Mouse (Mus musculus): ENCODE results near the gene Henmt1.

Gene Henmt1

DNA sequence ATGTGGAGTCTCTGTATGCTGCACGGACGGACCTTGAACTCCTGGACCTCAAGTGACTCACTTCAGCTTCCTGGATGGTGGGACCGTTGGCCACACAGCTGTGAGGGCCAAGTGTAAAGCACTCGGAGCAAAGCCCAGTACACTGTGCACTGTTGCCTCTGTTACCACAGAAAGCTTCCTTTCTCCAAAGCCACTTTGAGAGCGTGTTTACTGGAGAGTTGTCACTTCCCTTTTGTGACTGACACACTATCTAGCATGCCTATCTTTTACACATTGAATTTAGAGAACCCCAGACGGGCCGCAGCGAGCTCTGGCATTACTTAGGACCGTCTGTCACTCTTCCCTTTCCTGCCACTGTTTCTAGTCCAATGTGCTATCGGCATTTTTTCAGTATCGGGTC is 57.6 kb downstream of the Henmt1 start:
- no peak for DNase-seq (ENCODE audit: low read depth, low spot score)

DNA sequence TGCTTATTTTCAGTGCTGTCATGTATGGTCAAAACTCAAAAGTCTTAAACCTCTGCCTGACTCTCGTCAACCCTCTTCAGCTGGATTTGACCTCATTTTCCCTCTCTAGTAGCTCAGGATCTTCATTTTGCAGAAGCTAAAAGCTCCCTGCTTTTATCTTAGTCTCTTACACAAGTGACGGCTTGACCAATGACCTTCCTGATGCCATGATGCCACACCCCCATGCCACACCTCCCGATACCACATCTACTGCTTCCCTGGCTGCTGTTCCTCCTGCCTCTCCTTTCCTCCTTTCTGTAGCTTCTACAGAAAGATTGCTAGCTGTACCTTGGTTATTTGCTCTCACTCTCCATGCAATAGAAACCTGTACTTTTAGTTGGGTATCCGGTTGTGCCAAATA is 58.1 kb downstream of the Henmt1 start:
- no peak for DNase-seq (ENCODE audit: low read depth, low spot score)

DNA sequence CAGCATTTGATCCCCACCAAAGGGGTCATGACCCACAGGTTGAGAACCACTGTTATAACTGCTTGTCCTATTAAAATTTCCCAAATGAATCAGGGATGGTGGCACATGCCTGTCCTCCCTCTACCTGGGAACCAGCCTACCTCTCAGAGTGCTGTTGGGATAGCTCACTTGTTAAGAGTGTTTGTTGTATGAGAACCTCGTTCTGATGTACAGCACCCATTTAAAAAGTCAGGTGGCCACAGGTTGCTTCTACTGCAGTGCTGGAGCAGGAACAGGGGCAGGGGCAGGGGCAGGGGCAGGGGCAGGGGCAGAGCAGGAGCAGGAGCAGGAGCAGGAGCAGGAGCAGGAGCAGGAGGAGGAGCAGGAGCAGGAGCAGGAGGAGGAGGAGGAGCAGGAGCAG is 59.5 kb downstream of the Henmt1 start:
- DNase-seq (ENCODE audit: low read depth, low spot score), result no peak

DNA sequence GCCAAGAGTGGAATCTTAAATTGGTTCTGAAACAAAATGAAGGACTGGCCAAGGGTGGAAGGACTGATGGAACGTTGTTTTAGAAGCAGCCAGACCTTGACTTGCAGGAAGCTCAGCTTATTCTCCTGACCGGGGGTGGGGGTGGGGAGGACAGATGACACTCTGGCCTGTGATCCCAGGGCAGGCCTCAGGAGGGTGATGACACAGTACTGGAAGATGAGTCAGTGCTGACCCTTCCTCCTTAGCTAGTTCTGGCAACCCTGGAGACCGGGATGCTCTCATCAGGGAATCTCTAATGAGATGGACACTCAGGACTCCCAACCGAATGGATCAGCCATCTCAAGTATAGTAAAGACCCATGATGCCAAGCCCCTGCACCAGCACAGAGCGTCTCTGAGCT is 66.1 kb downstream of the Henmt1 start:
- no peak for DNase-seq (ENCODE audit: low read depth, low spot score)

DNA sequence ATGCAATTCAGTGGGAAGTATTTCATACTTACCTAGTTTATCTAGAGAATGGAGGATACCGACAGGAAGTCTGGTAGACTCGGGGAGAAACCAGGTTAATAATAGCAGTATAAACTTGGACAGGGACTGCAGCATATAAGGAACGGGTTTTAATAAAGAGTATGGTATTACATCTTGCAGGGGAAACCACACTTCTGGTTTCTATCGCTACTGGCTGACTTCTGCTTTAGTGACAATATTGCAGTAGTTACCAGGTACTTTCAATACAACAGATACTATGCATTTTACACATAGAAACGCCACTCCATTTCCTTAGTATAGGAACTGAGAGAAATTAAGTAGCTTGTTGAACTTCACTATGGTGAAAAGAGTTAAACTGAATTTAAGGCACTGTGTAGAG is 68.5 kb downstream of the Henmt1 start:
- no peak for DNase-seq (ENCODE audit: low read depth, low spot score)

Measured in retina, adult 2 months (tissue).